Mouse (Mus musculus): ENCODE results near the gene Tvp23a. TPM values are rescaled to one million over a fixed set of nuclear protein-coding genes. Genes with fewer than 3 reads are reported as not detected.

The Tvp23a gene
- total and polyA plus RNA-seq, 3 experiments = 0.11 TPM; not detected in 2

GRCm38 (mm10) chr16:10438055-10438454, 9.1 kb downstream of the Tvp23a start:
- no peak for ATAC-seq (ENCODE audit: extremely low read depth, insufficient number of reproducible peaks, low FRiP score, poor library complexity, severe bottlenecking)
- Histone ChIP-seq H3K27me3 (ENCODE audit: insufficient read depth, low read length) (peaks cover 8% of the 10 kb centered on the region), H3K4me1 (ENCODE audit: insufficient read depth, low read depth, low read length) (no peaks in the 10 kb centered on the region), H3K4me3 (ENCODE audit: low read depth, low read length) (no peak overlapping the region), H3K9me3 (replicated peaks) (no peaks in the 10 kb centered on the region), H3K36me3 (replicated peaks) (no peaks in the 10 kb centered on the region)
- DNase-seq (ENCODE audit: low spot score) = no peak
- TF ChIP-seq CTCF (IDR thresholded peaks at IDR 0.05; ENCODE audit: low read depth, low read length) (no peak), POLR2AphosphoS5 (IDR thresholded peaks at IDR 0.05; ENCODE audit: insufficient replicate concordance, low read depth, low read length) (no peak), TAL1 (conservative IDR thresholded peaks at IDR 0.05; ENCODE audit: low read depth, low read length) (no peak), GATA2 (IDR thresholded peaks at IDR 0.05; ENCODE audit: borderline replicate concordance, low read depth, low read length) (no peak), GATA1 (IDR thresholded peaks at IDR 0.05; ENCODE audit: borderline replicate concordance, low read length) (no peak)

GRCm38 (mm10) chr16:10436166-10436565, 11.0 kb downstream of the Tvp23a start:
- DNase-seq (ENCODE audit: low spot score) = no peak
- peaks cover 15% of the 10 kb centered on the region for H3K27me3 ChIP-seq (ENCODE audit: insufficient read depth, low read length)
- TF ChIP-seq TAL1 (conservative IDR thresholded peaks at IDR 0.05; ENCODE audit: low read depth, low read length) (no peak), GATA1 (IDR thresholded peaks at IDR 0.05; ENCODE audit: borderline replicate concordance, low read length) (no peak), POLR2AphosphoS5 (IDR thresholded peaks at IDR 0.05; ENCODE audit: insufficient replicate concordance, low read depth, low read length) (no peak), GATA2 (IDR thresholded peaks at IDR 0.05; ENCODE audit: borderline replicate concordance, low read depth, low read length) (no peak), CTCF (IDR thresholded peaks at IDR 0.05; ENCODE audit: low read depth, low read length) (no peak)
- no peak for ATAC-seq (ENCODE audit: extremely low read depth, insufficient number of reproducible peaks, low FRiP score, poor library complexity, severe bottlenecking)
- no peaks in the 10 kb centered on the region for H3K4me1 ChIP-seq (ENCODE audit: insufficient read depth, low read depth, low read length)
- H3K4me3 ChIP-seq (ENCODE audit: low read depth, low read length) = no peak overlapping the region
- H3K36me3 ChIP-seq (replicated peaks) = no peaks in the 10 kb centered on the region
- no peaks in the 10 kb centered on the region for H3K9me3 ChIP-seq (replicated peaks)

- H3K4me1 ChIP-seq (ENCODE audit: insufficient read depth, low read depth, low read length) = no peaks in the 10 kb centered on the region
- H3K27me3 ChIP-seq (ENCODE audit: insufficient read depth, low read length) = peaks cover 14% of the 10 kb centered on the region
- DNase-seq (ENCODE audit: low spot score) = no peak
- H3K36me3 ChIP-seq (replicated peaks) = no peaks in the 10 kb centered on the region
- no peaks in the 10 kb centered on the region for H3K9me3 ChIP-seq (replicated peaks)
- TF ChIP-seq CTCF (IDR thresholded peaks at IDR 0.05; ENCODE audit: low read depth, low read length) (no peak), GATA1 (IDR thresholded peaks at IDR 0.05; ENCODE audit: borderline replicate concordance, low read length) (no peak), TAL1 (conservative IDR thresholded peaks at IDR 0.05; ENCODE audit: low read depth, low read length) (no peak), POLR2AphosphoS5 (IDR thresholded peaks at IDR 0.05; ENCODE audit: insufficient replicate concordance, low read depth, low read length) (no peak), GATA2 (IDR thresholded peaks at IDR 0.05; ENCODE audit: borderline replicate concordance, low read depth, low read length) (no peak)
- ATAC-seq (ENCODE audit: extremely low read depth, insufficient number of reproducible peaks, low FRiP score, poor library complexity, severe bottlenecking) = no peak
- H3K4me3 ChIP-seq (ENCODE audit: low read depth, low read length) = no peak overlapping the region
These were observed 13.8 kb downstream of the Tvp23a start for GRCm38 (mm10) chr16:10433344-10433743.

GRCm38 (mm10) chr16:10432387-10432786, 14.8 kb downstream of the Tvp23a start:
- no peak for ATAC-seq (ENCODE audit: extremely low read depth, insufficient number of reproducible peaks, low FRiP score, poor library complexity, severe bottlenecking)
- H3K27me3 ChIP-seq (ENCODE audit: insufficient read depth, low read length) = peaks cover 14% of the 10 kb centered on the region
- H3K36me3 ChIP-seq (replicated peaks) = peaks cover 2% of the 10 kb centered on the region
- no peak for TF ChIP-seq GATA2 (IDR thresholded peaks at IDR 0.05; ENCODE audit: borderline replicate concordance, low read depth, low read length)
- TF ChIP-seq TAL1 (conservative IDR thresholded peaks at IDR 0.05; ENCODE audit: low read depth, low read length) = no peak
- TF ChIP-seq GATA1 (IDR thresholded peaks at IDR 0.05; ENCODE audit: borderline replicate concordance, low read length) = no peak
- no peak for TF ChIP-seq CTCF (IDR thresholded peaks at IDR 0.05; ENCODE audit: low read depth, low read length)
- no peak for TF ChIP-seq POLR2AphosphoS5 (IDR thresholded peaks at IDR 0.05; ENCODE audit: insufficient replicate concordance, low read depth, low read length)
- no peaks in the 10 kb centered on the region for H3K9me3 ChIP-seq (replicated peaks)
- DNase-seq (ENCODE audit: low spot score) = no peak
- no peaks in the 10 kb centered on the region for H3K4me1 ChIP-seq (ENCODE audit: insufficient read depth, low read depth, low read length)
- H3K4me3 ChIP-seq (ENCODE audit: low read depth, low read length) = no peak overlapping the region

- Histone ChIP-seq H3K4me1 (ENCODE audit: insufficient read depth, low read depth, low read length) (no peaks in the 10 kb centered on the region), H3K4me3 (ENCODE audit: low read depth, low read length) (no peak overlapping the region), H3K36me3 (replicated peaks) (peaks cover 7% of the 10 kb centered on the region), H3K27me3 (ENCODE audit: insufficient read depth, low read length) (peaks cover 14% of the 10 kb centered on the region), H3K9me3 (replicated peaks) (no peaks in the 10 kb centered on the region)
- DNase-seq (ENCODE audit: low spot score) (no peak), ATAC-seq (ENCODE audit: extremely low read depth, insufficient number of reproducible peaks, low FRiP score, poor library complexity, severe bottlenecking) (no peak)
- no peak for TF ChIP-seq POLR2AphosphoS5 (IDR thresholded peaks at IDR 0.05; ENCODE audit: insufficient replicate concordance, low read depth, low read length)
- TF ChIP-seq CTCF (IDR thresholded peaks at IDR 0.05; ENCODE audit: low read depth, low read length) = no peak
- no peak for TF ChIP-seq GATA1 (IDR thresholded peaks at IDR 0.05; ENCODE audit: borderline replicate concordance, low read length)
- TF ChIP-seq TAL1 (conservative IDR thresholded peaks at IDR 0.05; ENCODE audit: low read depth, low read length) = no peak
- TF ChIP-seq GATA2 (IDR thresholded peaks at IDR 0.05; ENCODE audit: borderline replicate concordance, low read depth, low read length) = no peak
These were observed 15.3 kb downstream of the Tvp23a start for GRCm38 (mm10) chr16:10431911-10432310.

GRCm38 (mm10) chr16:10420447-10421054, 26.6 kb downstream of the Tvp23a start:
- ATAC-seq (ENCODE audit: extremely low read depth, insufficient number of reproducible peaks, low FRiP score, poor library complexity, severe bottlenecking) = no peak
- no peaks in the 10 kb centered on the region for H3K27me3 ChIP-seq (ENCODE audit: insufficient read depth, low read length)
- DNase-seq (ENCODE audit: low spot score) = no peak
- H3K4me3 ChIP-seq (ENCODE audit: low read depth, low read length) = no peak overlapping the region
- TF ChIP-seq TAL1 (conservative IDR thresholded peaks at IDR 0.05; ENCODE audit: low read depth, low read length) (no peak), GATA2 (IDR thresholded peaks at IDR 0.05; ENCODE audit: borderline replicate concordance, low read depth, low read length) (no peak), POLR2AphosphoS5 (IDR thresholded peaks at IDR 0.05; ENCODE audit: insufficient replicate concordance, low read depth, low read length) (no peak), GATA1 (IDR thresholded peaks at IDR 0.05; ENCODE audit: borderline replicate concordance, low read length) (no peak), CTCF (IDR thresholded peaks at IDR 0.05; ENCODE audit: low read depth, low read length) (no peak)
- H3K36me3 ChIP-seq (replicated peaks) = peaks cover 99% of the 10 kb centered on the region
- H3K9me3 ChIP-seq (replicated peaks) = no peaks in the 10 kb centered on the region
- H3K4me1 ChIP-seq (ENCODE audit: insufficient read depth, low read depth, low read length) = peaks cover 5% of the 10 kb centered on the region

Data from G1E (cell line).